Mouse (Mus musculus) cerebellum, postnatal 25 days (tissue): ENCODE results near the gene Zfand2a.

Source experiments
- DNase-seq, 2 experiments: peaks; one replicate each; pipeline ENCODE4 v3.0.0; 2021; ENCODE audit warnings: mixed read lengths in 2 of 2

Zfand2a gene

DNA sequence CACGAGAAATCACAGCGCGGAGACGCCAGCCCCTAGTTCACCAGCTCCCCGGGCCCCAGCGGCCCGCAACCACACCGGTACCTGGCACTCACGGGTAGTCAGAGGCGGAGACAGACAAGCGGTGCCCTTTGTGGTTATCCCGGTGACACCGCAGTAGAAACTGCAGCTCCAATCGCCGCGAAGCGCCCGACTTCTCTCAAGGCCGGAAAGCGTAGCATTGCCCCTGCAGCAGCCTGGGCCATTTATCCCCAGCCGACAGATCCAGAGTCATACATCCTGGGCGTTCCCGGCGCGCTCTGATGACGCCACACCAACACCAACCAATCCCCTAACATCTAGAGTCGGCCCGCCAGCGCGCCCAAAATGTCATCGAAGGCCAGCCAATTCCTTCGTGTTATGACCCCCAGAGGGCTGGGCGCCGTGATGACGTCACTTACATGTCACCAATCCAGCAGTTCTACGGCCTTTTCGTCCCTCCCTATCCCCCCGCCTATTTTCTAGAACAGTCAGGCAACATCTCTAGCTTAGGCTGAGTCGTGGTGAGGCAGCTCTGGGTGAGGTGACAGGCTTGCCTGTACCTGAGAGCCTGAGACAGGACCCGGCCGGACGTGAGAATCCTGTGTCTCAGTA is at the start of gene Zfand2a:
TSS of gene Zfand2a (minus strand) at position 365 of the 630 bp plus-strand sequence.
- peak; percentile 99 for DNase-seq

DNA sequence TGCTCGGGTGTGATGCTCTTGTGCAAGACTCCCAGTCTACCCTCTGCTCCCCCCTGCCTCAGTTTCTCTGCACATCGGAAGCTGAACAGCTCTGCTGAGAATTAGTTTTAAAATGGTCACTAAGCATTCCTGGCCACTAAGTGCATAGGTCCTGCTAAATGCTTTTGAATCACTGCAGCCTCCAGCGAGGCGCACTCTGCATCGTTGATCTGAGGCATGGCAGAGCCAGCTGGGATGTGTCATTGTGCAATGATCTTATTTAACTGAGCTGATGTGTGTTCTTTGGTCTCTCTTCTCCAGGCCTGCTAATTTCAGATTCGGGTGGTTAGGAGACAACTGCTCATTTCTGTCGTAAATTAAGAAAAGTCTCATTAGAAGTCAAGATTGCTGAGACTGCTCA is 44.5 kb upstream of the Zfand2a start:
- no peak for DNase-seq

DNA sequence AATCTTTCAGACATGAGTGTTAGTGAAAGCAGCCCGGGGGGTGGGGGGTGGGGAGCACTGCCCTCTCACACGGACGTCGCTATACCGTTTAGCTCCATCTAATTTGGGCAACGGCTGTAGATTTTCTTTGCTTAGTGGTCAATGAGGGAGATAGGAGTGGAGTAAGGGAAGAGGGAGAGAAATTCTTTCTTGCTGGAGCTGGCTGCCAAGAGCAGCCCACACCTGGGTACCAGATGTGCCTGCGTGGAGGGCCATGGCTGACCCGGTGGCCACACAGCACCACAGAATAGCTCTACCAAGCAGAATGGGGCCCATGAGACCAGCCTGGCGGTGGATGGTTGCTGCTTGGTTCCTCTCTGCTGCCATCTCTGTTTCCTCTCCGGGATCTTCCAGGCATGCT is 37.6 kb upstream of the Zfand2a start:
- DNase-seq: no peak

GRCm38 (mm10) chr5:139520069-139520834 is 35.9 kb upstream of the Zfand2a start:
- DNase-seq: peak; percentile 35 to 42

DNA sequence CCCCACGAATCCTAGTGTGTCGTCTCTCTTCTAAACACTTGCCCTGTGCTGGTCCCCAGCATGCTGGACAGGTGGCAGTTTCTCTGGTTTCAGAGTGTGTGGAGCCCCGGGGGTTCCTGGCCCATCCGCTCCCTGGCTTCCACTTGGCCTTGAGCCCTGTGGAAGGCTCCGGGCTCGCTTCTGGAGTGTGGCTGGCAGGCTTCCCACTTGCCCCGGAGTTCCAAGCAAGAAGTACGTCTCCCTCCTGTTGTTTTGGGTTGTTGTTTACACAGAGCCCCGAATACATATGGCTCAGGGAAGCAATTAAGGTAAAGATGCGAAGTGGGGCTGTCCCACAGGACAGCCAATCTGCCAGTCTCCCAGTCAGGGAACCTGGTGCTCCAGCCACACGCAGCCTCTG is 31.9 kb upstream of the Zfand2a start:
- DNase-seq: peak; percentile 62 to 74

- peak; percentile 34 to 58 for DNase-seq
Measured at GRCm38 (mm10) chr5:139512201-139512600, 27.9 kb upstream of the Zfand2a start.

GRCm38 (mm10) chr5:139510682-139511366 is 26.5 kb upstream of the Zfand2a start:
- DNase-seq: peak in 1 of 2 experiments; percentile 46

DNA sequence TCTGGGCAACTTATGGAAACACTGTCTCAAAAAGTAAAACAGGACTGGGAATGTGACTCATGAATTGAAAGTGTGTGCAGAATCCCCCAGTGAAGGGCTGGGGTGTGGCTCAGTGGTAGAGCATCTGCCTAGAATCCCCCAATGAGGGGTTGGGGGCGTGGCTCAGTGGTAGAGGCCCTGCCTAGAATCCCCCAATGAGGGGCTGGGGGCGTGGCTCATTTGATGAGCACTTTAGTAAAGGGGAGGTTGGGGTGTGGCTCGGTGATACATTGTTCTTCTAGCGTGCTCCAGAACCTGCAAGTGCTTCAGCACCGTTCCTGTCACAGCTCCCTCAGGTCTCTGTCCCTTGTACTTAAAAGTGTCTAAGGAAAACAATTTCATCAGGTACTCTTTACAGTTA is 21.9 kb upstream of the Zfand2a start:
- no peak for DNase-seq

DNA sequence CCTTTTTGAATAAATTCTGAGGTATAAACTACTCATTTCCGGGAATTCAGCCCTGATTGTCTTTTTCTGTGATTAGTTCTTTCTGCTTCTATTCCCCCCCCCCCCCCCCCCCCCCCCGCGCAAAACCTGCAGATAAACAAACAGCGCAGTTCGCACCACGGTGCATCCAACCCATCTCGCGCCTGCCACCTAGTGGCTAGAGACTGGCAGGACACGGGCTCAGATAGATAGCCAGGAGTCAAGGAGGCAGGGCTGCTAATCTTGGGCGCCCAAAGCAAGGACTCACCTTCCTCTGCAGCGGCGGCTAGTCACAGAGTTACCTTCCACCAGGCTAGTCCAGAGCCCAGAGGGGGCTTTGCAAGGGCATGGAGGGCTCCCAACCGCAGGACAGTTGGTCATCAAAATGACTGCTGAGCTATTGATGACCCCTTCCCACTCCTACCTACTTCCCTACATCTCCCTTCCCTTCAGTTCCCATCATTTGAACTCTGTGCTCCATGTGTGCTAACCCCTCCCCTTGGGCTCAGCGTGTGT is 20.8 kb upstream of the Zfand2a start:
- peak; percentile 88 to 94 for DNase-seq

DNA sequence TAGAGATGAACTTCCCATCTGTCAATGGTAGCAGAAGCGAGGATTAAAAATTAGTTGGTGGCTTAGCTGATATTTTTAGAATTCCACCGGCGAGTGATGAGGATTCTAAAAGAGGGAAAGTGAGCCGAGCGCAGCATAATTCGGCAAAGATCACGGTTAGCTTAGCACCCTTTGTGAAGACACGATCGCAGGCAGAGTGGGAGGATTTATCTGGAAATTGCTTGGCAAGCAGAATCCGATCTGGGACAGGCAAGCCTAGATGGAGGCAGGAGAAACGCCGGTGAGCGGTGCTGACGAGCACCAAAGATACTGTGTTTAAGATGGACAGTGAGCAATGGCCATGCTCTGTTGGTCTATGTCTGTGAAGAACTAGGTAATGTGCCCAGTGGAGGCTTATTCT is 17.9 kb upstream of the Zfand2a start:
- DNase-seq: no peak

GRCm38 (mm10) chr5:139498791-139499190 is 14.4 kb upstream of the Zfand2a start:
- DNase-seq: peak in 1 of 2 experiments; percentile 36

DNA sequence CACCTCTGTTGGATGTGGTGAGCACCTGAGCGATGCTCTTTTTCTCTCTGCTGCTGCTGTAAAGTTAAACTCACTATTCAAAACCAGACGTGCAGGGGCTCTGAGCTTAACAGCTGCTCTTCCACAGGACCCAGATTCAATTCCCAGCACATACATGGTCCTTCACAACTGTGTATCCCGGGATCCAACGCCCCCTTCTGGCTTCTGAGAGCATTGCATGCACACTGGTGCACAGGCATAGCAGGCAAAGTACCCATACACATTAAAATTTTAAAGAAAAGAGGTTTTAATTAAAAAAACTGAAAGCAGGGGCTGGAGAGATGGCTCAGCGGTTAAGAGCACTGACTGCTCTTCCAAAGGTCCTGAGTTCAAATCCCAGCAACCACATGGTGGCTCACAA is 12.6 kb upstream of the Zfand2a start:
- no peak for DNase-seq

DNA sequence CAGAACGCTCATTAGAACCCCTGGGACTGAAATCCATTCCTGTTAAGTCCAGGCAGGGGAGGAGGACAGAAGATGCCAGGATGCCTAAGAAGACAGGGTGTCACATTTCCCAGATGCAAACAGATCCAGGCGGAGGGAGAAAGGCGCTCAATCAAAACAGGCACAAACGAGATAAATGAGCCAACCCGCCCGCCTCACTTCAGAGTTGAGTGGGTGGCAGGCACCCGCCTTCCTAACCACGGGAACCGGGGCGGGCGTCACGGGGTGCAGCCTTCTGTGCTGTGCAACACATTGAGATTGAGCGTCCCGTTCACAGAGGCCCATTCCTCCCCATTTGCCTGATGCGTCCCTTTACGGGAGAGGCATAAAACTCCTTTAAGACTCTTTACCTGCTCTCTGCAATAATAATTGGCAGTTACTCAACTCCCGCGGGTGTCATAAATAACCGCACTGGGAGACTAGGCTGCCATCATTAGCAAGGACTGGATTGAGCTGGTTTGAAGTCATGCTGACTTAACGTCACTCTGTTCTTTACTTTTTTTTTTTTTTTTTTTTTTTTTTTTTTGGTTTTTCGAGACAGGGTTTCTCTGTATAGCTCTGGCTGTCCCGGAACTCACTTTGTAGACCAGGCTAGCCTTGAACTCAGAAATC is 10.8 kb upstream of the Zfand2a start:
- no peak for DNase-seq

- DNase-seq: no peak
Measured at GRCm38 (mm10) chr5:139493690-139494089, 9.3 kb upstream of the Zfand2a start.

GRCm38 (mm10) chr5:139491348-139491747 is 7.0 kb upstream of the Zfand2a start:
- DNase-seq: no peak

GRCm38 (mm10) chr5:139490131-139490530 is 5.8 kb upstream of the Zfand2a start:
- no peak for DNase-seq

- DNase-seq: no peak
Measured at GRCm38 (mm10) chr5:139483171-139483848, 1.0 kb downstream of the Zfand2a start.

DNA sequence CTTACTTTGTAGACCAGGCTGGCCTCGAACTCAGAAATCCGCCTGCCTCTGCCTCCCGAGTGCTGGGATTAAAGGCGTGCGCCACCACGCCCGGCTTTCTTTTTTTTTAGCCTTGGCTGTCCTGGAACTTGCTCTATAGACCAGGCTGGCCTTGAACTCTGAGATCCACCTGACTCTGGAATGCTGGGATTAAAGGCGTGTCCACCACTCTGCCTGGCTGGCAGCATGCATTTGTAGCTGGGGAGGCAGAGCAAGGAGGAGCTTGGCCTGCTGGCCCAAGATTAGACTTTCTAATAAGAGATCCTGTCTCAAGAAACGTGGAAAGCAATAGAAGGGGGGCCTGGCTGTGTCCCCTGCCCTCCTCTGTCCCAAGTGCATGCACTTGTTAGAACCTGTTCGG is 3.9 kb downstream of the Zfand2a start:
- no peak for DNase-seq

- DNase-seq: peak in 1 of 2 experiments; percentile 67
Measured at GRCm38 (mm10) chr5:139479088-139479487, 5.3 kb downstream of the Zfand2a start.

- DNase-seq: no peak
Measured at GRCm38 (mm10) chr5:139474741-139475140, 9.6 kb downstream of the Zfand2a start.

GRCm38 (mm10) chr5:139467998-139468397 is 16.4 kb downstream of the Zfand2a start:
- DNase-seq: peak; percentile 48 to 76

GRCm38 (mm10) chr5:139466801-139467200 is 17.5 kb downstream of the Zfand2a start:
- DNase-seq: no peak
